Mouse (Mus musculus): ENCODE data around the gene Cdh1.

Gene Cdh1

DNA sequence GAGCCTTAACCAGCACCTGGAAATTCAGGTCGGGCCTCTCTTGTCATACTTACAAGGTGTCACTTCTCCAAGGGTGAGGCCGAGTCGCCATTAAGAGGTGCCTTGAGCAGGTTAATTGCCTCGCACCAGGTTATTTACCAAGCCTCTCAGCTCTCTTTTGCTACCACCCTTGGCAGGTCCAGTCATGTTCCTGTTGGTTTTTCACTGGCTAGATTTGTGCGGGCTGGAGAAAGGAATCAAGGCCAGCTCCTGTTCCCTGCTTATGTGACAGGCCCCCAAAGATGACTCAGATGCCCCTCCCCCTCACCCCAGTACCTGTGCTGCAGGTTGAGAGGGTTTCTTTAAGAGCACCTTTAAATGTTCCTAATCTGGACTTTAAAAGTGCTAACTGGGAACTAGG is 43.6 kb downstream of the Cdh1 start:
- no peak for DNase-seq (ENCODE audit: extremely low read depth, insufficient read length, low spot score)

DNA sequence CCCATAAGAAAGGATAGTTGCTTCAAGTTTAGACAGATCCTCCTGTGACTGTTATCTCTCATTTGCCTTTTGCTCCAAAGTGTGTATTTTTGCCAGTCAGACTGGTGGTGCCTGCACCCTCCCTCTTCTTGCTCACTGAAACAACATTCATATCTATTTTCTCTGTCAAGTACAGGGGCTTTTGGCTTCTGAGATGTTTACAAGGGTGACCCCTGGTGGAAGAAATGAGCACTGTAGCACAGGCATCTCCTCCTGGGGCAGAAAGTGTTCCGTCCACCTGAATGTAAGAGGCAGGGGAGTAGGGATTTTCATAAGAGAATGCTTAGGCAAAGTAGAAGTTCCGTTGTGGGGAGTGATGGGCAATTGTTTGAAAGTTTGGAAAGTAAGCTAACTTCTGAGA is 44.2 kb downstream of the Cdh1 start:
- peak; percentile 37 for DNase-seq (ENCODE audit: extremely low read depth, insufficient read length, low spot score)

DNA sequence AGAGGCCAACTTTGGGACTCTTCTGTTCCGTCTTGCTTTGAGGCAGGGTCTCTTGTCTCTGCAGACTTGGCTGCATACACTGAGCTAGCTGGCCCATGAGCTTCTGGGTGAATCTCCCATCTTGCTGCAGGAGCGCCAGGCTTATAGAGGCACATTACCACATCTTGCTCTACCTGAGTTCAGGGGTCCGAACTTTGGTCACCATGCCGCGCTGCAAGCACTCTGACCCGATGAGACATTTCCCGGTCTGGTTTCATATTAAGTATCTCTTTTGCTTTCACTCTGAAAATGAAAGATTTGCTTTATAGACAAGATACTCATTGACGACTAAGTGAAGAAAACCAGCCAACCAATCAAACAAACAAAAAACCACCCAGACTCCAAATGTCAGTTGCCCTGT is 45.3 kb downstream of the Cdh1 start:
- DNase-seq (ENCODE audit: extremely low read depth, insufficient read length, low spot score) = no peak

DNA sequence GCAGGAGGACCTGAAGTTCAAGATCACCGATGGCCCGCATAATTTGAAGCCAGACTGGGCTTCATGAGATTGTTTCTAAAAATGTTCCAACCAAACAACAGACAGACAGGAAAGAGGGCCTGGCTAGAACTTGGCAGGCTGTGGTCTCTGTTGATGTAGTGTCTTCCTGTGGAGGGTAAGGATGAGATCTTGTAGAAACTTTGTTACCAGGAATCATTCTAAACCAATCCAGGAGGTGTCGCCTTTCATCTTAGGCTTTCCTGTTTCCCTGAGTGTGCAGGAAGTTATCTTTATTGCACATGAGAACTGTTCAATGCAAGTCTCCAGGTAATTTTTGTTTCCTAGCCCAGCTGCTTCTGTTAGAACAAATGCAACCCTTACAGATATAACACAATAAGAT is 48.8 kb downstream of the Cdh1 start:
- no peak for DNase-seq (ENCODE audit: extremely low read depth, insufficient read length, low spot score)

DNA sequence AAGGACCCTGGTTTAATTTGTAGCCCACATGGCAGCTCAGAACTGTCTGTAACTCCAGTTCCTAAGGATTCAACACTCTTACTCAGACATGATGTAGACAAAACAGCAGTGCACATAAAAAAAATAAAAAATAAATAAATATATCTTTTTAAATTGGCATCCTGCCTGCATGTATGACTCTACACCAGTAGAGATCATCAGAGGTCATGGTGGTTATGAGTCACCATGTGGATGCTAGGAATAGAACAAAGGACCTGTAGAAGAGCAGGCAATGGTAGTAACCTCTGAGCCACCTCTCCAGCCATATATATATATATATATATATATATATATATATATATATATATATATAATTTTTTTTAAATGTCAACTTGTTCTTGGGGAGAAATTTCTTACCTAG is 52.9 kb downstream of the Cdh1 start:
- DNase-seq (ENCODE audit: extremely low read depth, insufficient read length, low spot score) = peak; percentile 28

DNA sequence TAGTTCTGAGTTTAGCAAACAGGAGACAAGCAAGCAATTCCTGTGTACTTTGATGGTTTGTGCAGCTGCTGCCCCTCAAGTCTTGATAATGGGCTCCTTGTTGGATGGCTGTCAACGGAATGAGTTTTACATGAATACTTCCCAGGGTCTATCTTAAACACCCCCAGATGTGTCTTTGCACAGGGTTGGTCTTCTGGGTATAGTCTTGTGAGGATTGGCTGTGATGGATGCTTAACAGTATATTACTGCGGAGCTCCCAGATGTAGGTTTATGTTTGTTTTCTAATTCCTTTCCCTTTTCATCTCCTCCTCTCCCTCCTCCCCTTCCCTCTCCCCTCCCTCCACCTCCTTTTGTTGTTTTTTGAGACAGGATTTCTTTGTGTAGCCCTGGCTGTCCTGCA is 69.6 kb downstream of the Cdh1 start:
- no peak for DNase-seq (ENCODE audit: extremely low read depth, insufficient read length, low spot score)

DNA sequence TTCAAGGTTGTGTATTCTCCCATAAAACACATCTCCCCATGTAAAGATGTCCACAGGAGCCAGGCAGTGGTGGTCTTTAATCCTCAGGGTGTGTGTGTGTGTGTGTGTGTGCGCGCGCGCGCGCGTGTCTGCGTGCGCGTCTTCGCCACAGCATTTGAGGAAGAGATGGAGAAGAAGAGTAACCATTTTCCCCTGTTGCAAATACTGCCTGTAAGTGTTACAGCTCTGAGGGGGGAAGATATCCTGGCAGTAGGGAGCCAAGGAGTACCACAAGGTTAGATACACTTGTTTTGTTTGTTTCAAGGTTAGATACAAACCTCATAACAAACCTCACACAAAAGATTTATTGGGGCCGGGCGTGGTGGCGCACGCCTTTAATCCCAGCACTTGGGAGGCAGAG is 71.2 kb downstream of the Cdh1 start:
- DNase-seq (ENCODE audit: extremely low read depth, insufficient read length, low spot score) = no peak

DNA sequence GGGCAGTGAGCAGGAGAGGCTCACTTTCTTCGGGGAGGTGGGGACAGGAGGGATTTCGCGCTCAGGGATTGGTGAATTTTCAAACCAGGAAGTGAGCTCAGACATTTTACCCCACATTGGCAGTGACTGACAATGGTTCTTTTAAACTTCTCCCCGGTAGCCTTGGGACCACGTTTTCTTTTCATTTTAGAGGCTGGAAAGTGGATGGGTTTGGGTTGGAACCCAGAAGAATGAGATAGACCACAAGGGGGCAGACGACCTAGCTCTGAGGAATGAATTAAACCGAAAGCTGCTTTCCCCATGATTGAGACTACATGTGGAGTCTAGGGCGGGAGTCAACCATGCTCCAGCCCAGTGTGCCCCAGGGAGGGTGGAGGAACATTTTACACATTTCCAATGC is 71.7 kb downstream of the Cdh1 start:
- no peak for DNase-seq (ENCODE audit: extremely low read depth, insufficient read length, low spot score)

DNA sequence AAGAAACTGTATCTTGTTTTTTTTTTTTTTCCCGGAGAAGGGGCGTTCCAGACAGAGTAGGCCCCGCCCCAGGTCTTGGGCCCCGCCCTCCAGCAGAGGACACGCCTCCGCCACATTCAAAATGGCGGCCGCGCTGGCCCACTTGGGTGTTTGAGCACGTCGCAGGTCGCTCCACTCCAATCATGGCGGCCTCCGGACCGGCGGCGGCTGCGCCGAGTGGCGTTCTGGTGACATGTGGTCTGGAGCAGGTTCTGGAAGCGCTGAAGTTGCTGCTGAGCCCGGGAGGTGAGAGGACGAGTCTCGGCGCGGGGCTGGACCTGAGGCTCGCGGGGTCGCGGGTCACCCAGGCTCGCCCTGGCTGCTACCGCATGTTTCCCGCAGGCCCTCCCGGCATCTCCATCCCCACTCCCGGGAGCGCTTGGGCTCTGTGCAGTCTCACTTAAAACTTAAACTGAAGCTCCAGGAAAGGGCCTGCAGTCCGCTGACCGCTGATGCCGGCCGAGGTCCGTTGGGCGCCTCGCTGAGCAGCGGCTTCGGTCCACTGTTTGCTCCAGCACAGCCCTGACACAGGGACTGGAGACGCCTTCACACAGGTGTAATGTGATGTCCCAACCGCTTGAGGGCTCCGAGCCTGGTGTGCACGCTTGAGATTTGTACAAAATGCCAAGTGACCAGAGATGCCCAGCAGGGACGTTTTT is 80.0 kb downstream of the Cdh1 start, which contains the start of gene Tango6:
Gene Tango6, plus strand, starts transcription at position 98 of the 698 bp plus-strand sequence.
- DNase-seq (ENCODE audit: extremely low read depth, insufficient read length, low spot score) = peak; percentile 89

DNA sequence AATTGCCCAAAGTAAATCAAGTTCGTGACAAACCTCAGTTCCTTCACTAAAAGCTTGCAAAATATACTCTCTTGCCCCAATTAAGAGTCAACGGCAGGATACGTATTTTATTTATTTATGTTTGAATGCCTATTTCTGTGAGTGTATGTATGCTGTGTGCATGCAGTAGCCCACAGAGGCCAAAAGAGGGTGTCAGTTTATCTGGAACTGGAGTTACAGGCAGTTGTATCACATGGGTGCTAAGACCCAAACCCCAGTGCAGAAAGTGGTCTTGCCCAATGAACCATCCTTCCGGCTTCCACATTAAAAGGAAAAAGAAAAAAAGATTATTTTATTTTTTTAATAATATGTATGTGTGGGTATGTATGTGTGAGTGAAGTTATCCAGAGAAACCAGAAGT is 81.2 kb downstream of the Cdh1 start:
- no peak for DNase-seq (ENCODE audit: extremely low read depth, insufficient read length, low spot score)

DNA sequence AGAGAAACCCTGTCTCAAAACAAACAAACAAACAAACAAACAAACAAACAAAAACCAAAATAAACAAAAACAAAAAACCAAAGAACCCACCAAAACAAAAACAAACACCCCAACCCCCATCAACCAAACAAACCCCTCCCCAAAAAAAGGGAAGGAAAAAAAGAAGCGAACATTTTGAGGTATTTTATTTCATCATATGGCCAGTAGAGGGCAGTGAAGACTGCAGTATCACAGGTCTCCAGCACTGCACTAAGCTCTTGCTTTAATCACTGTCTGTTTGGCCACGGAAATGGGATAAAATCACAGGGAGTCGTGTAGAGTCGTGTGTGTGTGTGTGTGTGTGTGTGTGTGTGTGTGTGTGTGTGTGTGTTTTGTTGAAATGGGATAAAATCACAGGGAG is 84.3 kb downstream of the Cdh1 start:
- DNase-seq (ENCODE audit: extremely low read depth, insufficient read length, low spot score) = peak; percentile 35

DNA sequence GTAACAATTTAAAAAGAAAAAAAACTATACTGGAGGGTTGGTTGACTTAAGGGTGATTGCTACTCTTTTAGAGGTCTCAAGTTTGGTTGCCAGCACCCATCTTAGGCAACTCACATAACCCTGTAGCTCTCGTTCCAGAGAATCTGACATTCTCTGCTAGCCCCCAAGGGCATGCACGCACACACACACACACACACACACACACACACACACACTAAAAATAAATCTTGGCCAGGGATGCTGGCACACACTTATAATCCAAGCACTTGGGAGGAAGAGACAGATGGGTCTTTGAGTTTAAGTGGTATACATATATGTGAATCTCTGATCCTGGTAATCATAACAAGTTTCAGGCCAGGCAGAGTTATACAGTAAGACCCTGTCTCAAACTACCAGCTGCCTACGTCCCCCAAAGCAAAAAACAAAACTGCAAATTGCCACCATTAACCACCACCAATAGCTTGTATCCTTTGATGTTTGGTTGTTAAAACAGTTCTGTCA is 94.6 kb downstream of the Cdh1 start:
- no peak for DNase-seq (ENCODE audit: extremely low read depth, insufficient read length, low spot score)

DNA sequence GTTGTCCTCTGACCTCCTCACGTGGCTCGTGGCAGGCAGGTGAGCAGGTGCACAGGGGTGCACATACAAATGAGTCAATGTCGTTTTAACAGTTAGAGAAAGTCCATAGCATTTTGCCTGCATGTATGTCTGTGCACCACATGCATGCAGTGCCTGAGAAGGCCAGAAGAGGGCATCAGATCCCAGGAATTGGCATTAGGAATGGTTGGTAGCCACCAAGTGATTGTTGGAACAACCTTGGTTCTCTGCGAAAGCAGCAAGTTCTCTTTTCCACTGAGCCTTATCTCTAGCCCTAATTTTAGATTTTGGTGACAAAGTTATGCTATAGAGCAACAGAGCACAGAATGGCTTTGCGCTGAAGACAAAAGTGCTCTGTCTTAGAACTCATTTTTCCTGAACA is 96.4 kb downstream of the Cdh1 start:
- DNase-seq (ENCODE audit: extremely low read depth, insufficient read length, low spot score) = no peak

DNA sequence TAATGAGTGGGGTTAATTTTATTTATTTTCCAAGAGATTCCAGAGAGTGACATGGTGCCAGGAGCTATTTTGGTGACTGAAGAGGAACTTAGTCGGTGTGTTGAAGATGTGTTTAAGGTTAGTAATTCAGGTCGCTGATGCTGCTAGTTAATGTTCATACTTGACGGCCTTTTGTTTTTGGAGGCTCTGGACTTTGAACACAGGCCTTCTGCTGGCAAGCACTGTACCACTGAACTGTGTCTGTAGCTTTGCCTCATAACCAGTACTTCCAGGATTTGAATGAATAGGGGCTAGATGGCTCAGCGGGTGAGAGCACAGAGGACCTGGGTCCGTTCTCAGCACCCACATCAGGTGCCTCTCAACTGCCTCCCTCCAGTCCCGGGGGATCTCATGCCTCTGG is 97.0 kb downstream of the Cdh1 start:
- no peak for DNase-seq (ENCODE audit: extremely low read depth, insufficient read length, low spot score)

DNA sequence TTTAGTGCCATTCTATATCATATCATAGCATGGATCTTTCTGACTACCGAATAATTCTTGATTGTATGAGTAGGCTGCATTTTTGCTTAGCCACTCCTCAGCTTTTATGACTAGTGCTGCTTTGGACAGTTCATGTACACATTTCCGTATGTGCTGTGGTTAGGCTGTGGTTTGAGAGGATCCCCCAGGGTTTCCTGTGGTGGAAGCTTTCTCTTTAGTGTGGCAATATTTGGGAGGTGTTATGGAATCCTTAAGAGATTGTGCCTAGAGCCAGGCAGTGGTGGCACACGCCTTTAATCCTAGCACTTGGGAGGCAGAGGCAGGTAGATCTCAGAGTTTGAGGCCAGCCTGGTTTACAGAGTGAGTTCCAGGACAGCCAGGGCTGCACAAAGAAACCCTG is 98.2 kb downstream of the Cdh1 start:
- DNase-seq (ENCODE audit: extremely low read depth, insufficient read length, low spot score) = peak; percentile 14

DNA sequence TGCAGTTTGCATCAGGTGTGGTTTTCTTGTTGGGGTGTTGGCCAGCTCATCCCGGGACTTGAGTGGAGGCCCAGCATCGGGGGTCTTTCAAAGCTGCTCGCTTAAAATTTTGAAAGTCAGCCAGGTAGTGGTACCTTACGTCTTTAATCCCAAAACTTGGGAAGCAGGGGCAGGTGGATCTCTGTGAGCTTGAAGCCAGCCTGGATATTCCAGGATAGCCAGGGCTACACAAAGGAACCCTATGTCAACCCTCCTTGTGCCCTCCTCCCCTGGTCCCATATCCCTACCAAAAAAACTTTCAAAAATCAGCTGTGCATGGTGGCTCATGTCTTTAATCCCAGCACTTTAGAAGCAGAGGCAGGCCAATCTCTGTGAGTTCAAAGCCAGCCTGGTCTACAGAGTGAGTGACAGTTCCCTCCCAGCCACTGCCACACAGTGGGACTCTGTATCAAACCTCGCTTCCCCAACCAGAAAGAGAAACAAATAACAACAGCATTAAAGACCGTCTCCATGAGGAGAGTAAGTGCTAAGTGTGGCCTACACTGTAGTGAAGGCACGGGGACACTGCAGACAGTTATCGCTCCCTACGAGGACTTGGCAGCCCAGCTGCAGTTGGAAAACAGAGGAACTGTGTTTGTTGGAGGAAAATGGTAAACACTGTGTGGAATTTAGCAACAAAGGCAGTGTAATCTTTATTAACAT is 101.2 kb downstream of the Cdh1 start:
- no peak for DNase-seq (ENCODE audit: extremely low read depth, insufficient read length, low spot score)

DNA sequence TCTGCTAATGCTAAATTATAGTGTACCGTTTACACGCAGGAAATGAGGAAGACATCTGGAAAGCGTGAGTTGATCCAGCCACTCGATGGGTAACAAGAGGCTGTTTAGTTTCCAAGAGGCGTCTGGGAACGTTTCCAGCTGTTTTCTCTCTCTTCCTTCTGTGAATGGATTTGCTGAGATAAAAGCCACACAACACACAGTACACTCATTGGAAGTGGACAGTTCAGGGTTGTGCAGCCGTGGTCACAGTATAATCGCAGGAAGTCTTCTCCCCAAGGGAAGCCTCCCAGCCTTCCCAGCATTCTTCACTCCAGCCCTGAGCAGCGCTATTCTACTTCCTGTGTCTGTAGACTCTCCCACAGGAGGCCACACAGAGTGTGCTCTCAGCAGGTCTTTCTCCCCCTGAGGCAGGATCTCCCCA is 101.8 kb downstream of the Cdh1 start:
- DNase-seq (ENCODE audit: extremely low read depth, insufficient read length, low spot score) = no peak

DNA sequence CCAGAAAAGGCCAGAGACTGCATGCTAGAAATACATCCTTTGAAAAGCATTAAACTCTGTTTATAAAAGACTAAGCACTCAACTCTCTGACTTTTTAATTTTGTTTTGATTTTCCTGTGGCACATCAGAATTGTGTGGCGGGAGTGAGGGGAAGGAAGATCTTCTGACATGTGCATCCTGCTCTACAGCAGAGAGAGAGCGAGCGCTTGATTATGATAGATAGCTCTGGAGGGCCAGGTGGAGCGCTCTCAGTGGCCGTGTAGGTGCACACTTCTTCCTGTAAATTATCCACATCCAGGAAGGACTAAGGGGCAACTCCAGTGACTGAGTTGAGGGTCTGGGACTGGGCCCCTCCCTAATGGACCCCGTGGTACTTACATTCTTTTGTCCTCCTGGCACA is 103.0 kb downstream of the Cdh1 start:
- no peak for DNase-seq (ENCODE audit: extremely low read depth, insufficient read length, low spot score)

DNA sequence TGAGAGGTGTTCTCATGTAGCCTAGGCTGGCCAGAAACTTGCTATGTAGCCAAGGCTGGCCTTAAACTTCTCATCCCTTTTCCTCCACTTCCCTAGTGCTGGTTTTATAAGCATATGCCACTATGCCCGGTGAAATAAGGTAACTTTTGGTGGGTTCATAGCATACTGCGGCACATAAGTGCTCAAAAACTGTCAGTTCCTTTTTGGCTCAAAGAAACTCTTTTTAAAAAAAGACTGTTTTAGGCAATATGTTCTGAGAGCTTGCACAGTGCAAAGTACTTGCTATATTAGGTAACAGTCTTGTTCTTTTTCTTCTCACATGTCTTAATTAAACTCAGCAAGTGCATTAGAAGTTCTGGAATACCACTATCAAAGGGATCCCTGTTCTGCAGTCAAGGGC is 106.9 kb downstream of the Cdh1 start:
- DNase-seq (ENCODE audit: extremely low read depth, insufficient read length, low spot score) = no peak

DNA sequence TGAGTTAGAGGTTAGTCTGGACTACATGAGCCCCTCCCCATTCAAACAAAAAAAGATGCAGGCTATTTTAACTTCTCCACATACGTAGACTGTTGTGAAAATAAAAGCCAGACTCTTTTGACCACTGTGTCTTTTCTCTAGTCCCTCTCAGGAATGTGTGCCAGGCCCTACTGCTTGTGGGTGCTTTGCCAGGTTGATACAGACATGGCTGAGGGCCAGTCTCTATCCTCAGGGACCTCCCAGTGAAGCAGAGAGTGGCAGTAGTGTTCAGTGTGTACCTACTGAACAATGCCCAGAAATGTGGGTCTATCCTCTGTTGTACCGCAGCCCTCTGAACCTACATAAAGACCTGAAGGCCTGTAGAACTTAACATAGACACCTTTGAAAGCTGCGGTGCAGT is 109.3 kb downstream of the Cdh1 start:
- no peak for DNase-seq (ENCODE audit: extremely low read depth, insufficient read length, low spot score)

DNA sequence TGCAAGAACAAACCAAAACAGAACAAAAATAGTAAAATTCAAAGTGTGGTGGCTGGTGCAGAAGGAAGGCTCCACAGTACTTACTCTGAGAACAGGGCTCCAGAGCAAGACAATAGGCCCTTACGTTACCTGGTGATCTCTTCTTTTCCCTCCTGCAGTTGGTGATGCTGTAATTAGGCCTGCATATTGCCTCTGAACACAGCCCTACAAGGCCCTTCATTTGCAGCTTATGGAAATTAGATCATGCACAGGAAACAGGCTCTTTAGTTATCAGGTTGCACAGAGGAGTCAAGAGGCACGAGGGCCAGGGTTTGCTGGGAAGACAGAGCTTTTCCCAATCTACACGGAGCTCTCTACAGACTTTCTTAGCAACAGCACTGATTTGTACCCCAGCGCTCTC is 111.1 kb downstream of the Cdh1 start:
- DNase-seq (ENCODE audit: extremely low read depth, insufficient read length, low spot score) = no peak

DNA sequence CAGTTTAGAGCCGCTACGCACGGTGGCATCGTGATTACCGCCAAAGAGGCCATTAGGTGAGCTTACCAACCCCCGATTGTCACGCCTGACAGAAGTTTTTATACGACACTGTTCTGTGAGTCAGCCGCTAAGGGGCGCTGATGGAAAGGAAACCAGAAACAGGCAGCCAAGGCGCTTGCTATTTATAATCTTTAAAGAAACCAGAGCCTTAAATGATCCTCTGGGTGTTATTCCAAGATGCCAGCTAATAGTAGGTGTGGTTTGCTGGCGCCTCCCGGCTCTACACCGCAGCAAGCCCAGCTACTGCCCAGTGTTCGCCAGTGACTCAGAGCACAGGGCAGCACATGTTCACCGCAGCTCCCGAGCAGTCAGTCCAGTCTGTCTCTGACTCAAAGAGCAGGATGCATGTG is 114.9 kb downstream of the Cdh1 start:
- peak; percentile 88 for DNase-seq (ENCODE audit: extremely low read depth, insufficient read length, low spot score)

Data from 3134 (cell line).